Mouse (Mus musculus) MEL (cell line): ENCODE data around the gene Cog4. TPM values are rescaled to one million over a fixed set of nuclear protein-coding genes. Genes with fewer than 3 reads are reported as not detected.
A peak's percentile ranks its signal among the peaks of the same experiment; 100 is the strongest.
"Not testable (repeated sequence)": the region's sequence is repeated elsewhere in the genome, so short reads cannot be mapped to it uniquely, and the experiment has no call there.

ENCODE experiments used
- DNase-seq: peaks from one replicate; pipeline ENCODE4 v3.0.0; 2011; ENCODE audit warnings: low read depth, low spot score
- H3K27ac ChIP-seq: 2 replicates; pipeline ENCODE4 v1.5.1; 2012; ENCODE audit warnings: low read depth, mild to moderate bottlenecking, control low read depth, low read length, moderate library complexity; ENCODE audit not compliant: control insufficient read depth
- H3K27me3 ChIP-seq, 2 experiments: fragments of 150-350 bp in 1 of 2; sonication (generic) in 1 of 2; 2 replicates each; pipeline ENCODE4 v1.6.1; 2012; ENCODE audit warnings: low read length in 2 of 2, mild to moderate bottlenecking in 2 of 2, improper control_type of control experiment in 1 of 2, moderate library complexity in 1 of 2; ENCODE audit not compliant: insufficient read depth in 2 of 2, control insufficient read depth in 1 of 2
- H3K36me3 ChIP-seq, 2 experiments: 2 replicates each; pipeline ENCODE4 v1.6.1; 2012 to 2014; ENCODE audit warnings: low read length in 2 of 2, improper control_type of control experiment in 1 of 2, inconsistent platforms in 1 of 2, mild to moderate bottlenecking in 1 of 2; ENCODE audit not compliant: insufficient read depth in 2 of 2, control insufficient read depth in 1 of 2
- H3K4me1 ChIP-seq, 2 experiments: fragments of 150-350 bp in 1 of 2; sonication (generic) in 1 of 2; 2 replicates each; pipeline ENCODE4 v1.6.1; 2012; ENCODE audit warnings: low read length in 2 of 2, improper control_type of control experiment in 1 of 2, mild to moderate bottlenecking in 1 of 2; ENCODE audit not compliant: insufficient read depth in 2 of 2, control insufficient read depth in 1 of 2
- H3K4me3 ChIP-seq, 2 experiments: fragments of 150-350 bp in 1 of 2; sonication (generic) in 1 of 2; 2 replicates each; pipeline ENCODE4 v1.5.1; 2012; ENCODE audit warnings: low read depth in 2 of 2, low read length in 2 of 2, mild to moderate bottlenecking in 2 of 2, moderate library complexity in 2 of 2, control low read depth in 1 of 2, improper control_type of control experiment in 1 of 2; ENCODE audit not compliant: control insufficient read depth in 1 of 2, insufficient read depth in 1 of 2
- H3K79me2 ChIP-seq: 2 replicates; pipeline ENCODE4 v1.6.1; 2012; ENCODE audit warnings: mild to moderate bottlenecking, low read length, moderate library complexity; ENCODE audit not compliant: control insufficient read depth, poor library complexity, insufficient read depth
- H3K9ac ChIP-seq: 2 replicates; pipeline ENCODE4 v1.6.1; 2012; ENCODE audit warnings: low read depth, mild to moderate bottlenecking, control low read depth, low read length, moderate library complexity; ENCODE audit not compliant: control insufficient read depth, poor library complexity, severe bottlenecking
- H3K9me3 ChIP-seq: fragments of 150-350 bp; sonication (generic); replicated peaks from 2 replicates; pipeline ENCODE4 v1.6.1; 2012; ENCODE audit warnings: mild to moderate bottlenecking, low read length, improper control_type of control experiment, moderate library complexity; ENCODE audit not compliant: insufficient read depth
- CHD1 ChIP-seq: IDR thresholded peaks from 2 replicates; pipeline ENCODE4 v1.6.1; 2012; ENCODE audit warnings: low read depth, mild to moderate bottlenecking, inconsistent platforms, low read length, improper control_type of control experiment
- CHD2 ChIP-seq: IDR thresholded peaks from 2 replicates; pipeline ENCODE4 v1.6.1; 2011; ENCODE audit warnings: low read length, improper control_type of control experiment
- CTCF ChIP-seq, 3 experiments: IDR thresholded peaks in 2 of 3; conservative IDR thresholded peaks in 1 of 3; 2 replicates each; pipeline ENCODE4 v1.5.1; 2011 to 2012; ENCODE audit warnings: low read length in 3 of 3, low read depth in 2 of 3, mild to moderate bottlenecking in 2 of 3, improper control_type of control experiment in 1 of 3, inconsistent platforms in 1 of 3, mixed read lengths in 1 of 3, moderate library complexity in 1 of 3; ENCODE audit not compliant: control insufficient read depth in 1 of 3, insufficient read depth in 1 of 3, poor library complexity in 1 of 3, severe bottlenecking in 1 of 3
- ELF1 ChIP-seq: IDR thresholded peaks from 2 replicates; pipeline ENCODE4 v1.6.1; 2014; ENCODE audit warnings: low read depth, mild to moderate bottlenecking, inconsistent platforms, low read length, improper control_type of control experiment, moderate library complexity
- EP300 ChIP-seq, 2 experiments: IDR thresholded peaks; 2 replicates each; pipeline ENCODE4 v1.6.1; 2011; ENCODE audit warnings: improper control_type of control experiment in 2 of 2, low read length in 2 of 2, low read depth in 1 of 2, mild to moderate bottlenecking in 1 of 2
- GATA1 ChIP-seq: IDR thresholded peaks from 2 replicates; pipeline ENCODE4 v1.6.1; 2011; ENCODE audit warnings: low read depth, low read length, improper control_type of control experiment
- JUND ChIP-seq: IDR thresholded peaks from 2 replicates; pipeline ENCODE4 v1.6.1; 2011; ENCODE audit warnings: low read depth, mild to moderate bottlenecking, improper control_type of control experiment, low read length
- KAT2A ChIP-seq: conservative IDR thresholded peaks from 2 replicates; pipeline ENCODE4 v1.6.1; 2012; ENCODE audit warnings: low read depth, low read length, improper control_type of control experiment, inconsistent platforms
- MAFK ChIP-seq: IDR thresholded peaks from 2 replicates; pipeline ENCODE4 v1.6.1; 2011; ENCODE audit warnings: low read depth, mild to moderate bottlenecking, low read length, improper control_type of control experiment, borderline replicate concordance
- MAZ ChIP-seq: IDR thresholded peaks from 2 replicates; pipeline ENCODE4 v1.6.1; 2012; ENCODE audit warnings: low read depth, mild to moderate bottlenecking, inconsistent platforms, low read length, improper control_type of control experiment
- MEF2A ChIP-seq: IDR thresholded peaks from 2 replicates; pipeline ENCODE4 v1.6.1; 2014; ENCODE audit warnings: low read depth, mild to moderate bottlenecking, inconsistent platforms, low read length, improper control_type of control experiment; ENCODE audit not compliant: poor library complexity, insufficient replicate concordance, severe bottlenecking; ENCODE audit errors: extremely low read depth
- MXI1 ChIP-seq: IDR thresholded peaks from 2 replicates; pipeline ENCODE4 v1.6.1; 2011; ENCODE audit warnings: mild to moderate bottlenecking, low read depth, low read length, improper control_type of control experiment
- MYB ChIP-seq: IDR thresholded peaks from 2 replicates; pipeline ENCODE4 v1.6.1; 2011; ENCODE audit warnings: mild to moderate bottlenecking, low read depth, low read length, improper control_type of control experiment
- MYC ChIP-seq: IDR thresholded peaks from 2 replicates; pipeline ENCODE4 v1.6.1; 2011; ENCODE audit warnings: low read depth, mild to moderate bottlenecking, low read length, improper control_type of control experiment, moderate library complexity
- POLR2A ChIP-seq, 2 experiments: IDR thresholded peaks; 2 replicates each; pipeline ENCODE4 v1.6.1; 2011 to 2012; ENCODE audit warnings: low read length in 2 of 2, mild to moderate bottlenecking in 2 of 2, control low read depth in 1 of 2, improper control_type of control experiment in 1 of 2, low read depth in 1 of 2, moderate library complexity in 1 of 2; ENCODE audit not compliant: control insufficient read depth in 1 of 2, insufficient read depth in 1 of 2, poor library complexity in 1 of 2
- RAD21 ChIP-seq: IDR thresholded peaks from 2 replicates; pipeline ENCODE4 v1.6.1; 2011; ENCODE audit warnings: mild to moderate bottlenecking, low read depth, low read length, improper control_type of control experiment
- RCOR1 ChIP-seq: IDR thresholded peaks from 2 replicates; pipeline ENCODE4 v1.6.1; 2012; ENCODE audit warnings: low read depth, mild to moderate bottlenecking, inconsistent platforms, low read length, improper control_type of control experiment
- SIN3A ChIP-seq: IDR thresholded peaks from 2 replicates; pipeline ENCODE4 v1.6.1; 2012; ENCODE audit warnings: low read length, improper control_type of control experiment, inconsistent platforms
- SMC3 ChIP-seq: IDR thresholded peaks from 2 replicates; pipeline ENCODE4 v1.6.1; 2011; ENCODE audit warnings: low read depth, low read length, improper control_type of control experiment
- TBP ChIP-seq: IDR thresholded peaks from 2 replicates; pipeline ENCODE4 v1.8.0; 2011; ENCODE audit warnings: low read depth, low read length, improper control_type of control experiment
- UBTF ChIP-seq: IDR thresholded peaks from 2 replicates; pipeline ENCODE4 v1.6.1; 2012; ENCODE audit warnings: low read depth, mild to moderate bottlenecking, inconsistent platforms, low read length, improper control_type of control experiment, moderate library complexity, borderline replicate concordance; ENCODE audit not compliant: insufficient read depth
- USF2 ChIP-seq, 2 experiments: IDR thresholded peaks; 2 replicates each; pipeline ENCODE4 v1.6.1; 2011 to 2012; ENCODE audit warnings: improper control_type of control experiment in 2 of 2, low read length in 2 of 2, borderline replicate concordance in 1 of 2, inconsistent platforms in 1 of 2, low read depth in 1 of 2, mild to moderate bottlenecking in 1 of 2; ENCODE audit not compliant: insufficient read depth in 1 of 2
- ZC3H11A ChIP-seq: IDR thresholded peaks from 2 replicates; pipeline ENCODE4 v1.6.1; 2012; ENCODE audit warnings: low read depth, mild to moderate bottlenecking, inconsistent platforms, low read length, improper control_type of control experiment
- ZMIZ1 ChIP-seq: IDR thresholded peaks from 2 replicates; pipeline ENCODE4 v1.6.1; 2012; ENCODE audit warnings: low read depth, mild to moderate bottlenecking, inconsistent platforms, low read length, improper control_type of control experiment, moderate library complexity
- ZNF384 ChIP-seq: IDR thresholded peaks from 2 replicates; pipeline ENCODE4 v1.6.1; 2012; ENCODE audit warnings: low read depth, mild to moderate bottlenecking, inconsistent platforms, low read length, improper control_type of control experiment
- polyA plus RNA-seq, 2 experiments: library from polyadenylated mRNA; stranded (reverse) in 1 of 2; unstranded in 1 of 2; fragments of >175 nt in 1 of 2; fragments of >200 nt in 1 of 2; gene quantifications; 2 replicates each; pipeline versions ENCODE4 v1.2.1 to v1.2.4; 2012; ENCODE audit warnings: low replicate concordance in 2 of 2, low read depth in 1 of 2; ENCODE audit not compliant: insufficient read length in 2 of 2, insufficient read depth in 1 of 2, missing spikeins in 1 of 2
- total RNA-seq: library from RNA; depleted of rRNA; stranded (reverse); fragments of 300-350 nt; gene quantifications from 2 replicates; pipeline ENCODE4 v1.2.3, GENCODE M21; 2012

Gene Cog4
- total and polyA plus RNA-seq, 3 experiments, result 32.1 to 35.3 TPM; not detected in 1

DNA sequence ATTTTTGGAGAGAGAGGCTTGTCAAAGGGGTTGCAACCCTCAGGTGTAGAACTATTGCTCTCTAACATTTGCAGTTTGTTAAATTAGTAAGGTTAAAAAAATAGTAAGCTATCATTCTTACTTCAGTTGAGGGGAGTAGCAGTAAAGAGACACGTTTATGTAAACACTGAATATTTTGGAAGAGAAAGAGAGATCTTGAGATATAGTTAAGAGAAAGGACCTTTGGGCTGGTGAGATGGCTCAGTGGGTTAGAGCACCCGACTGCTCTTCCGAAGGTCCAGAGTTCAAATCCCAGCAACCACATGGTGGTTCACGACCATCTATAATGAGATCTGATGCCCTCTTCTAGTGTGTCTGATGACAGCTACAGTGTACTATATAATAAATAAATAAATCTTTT, 9.7 kb downstream of the Cog4 start:
- not testable (repeated sequence) for H3K4me3 ChIP-seq, H3K4me1 ChIP-seq, H3K79me2 ChIP-seq, H3K27ac ChIP-seq, DNase-seq, H3K9ac ChIP-seq, H3K27me3 ChIP-seq, H3K9me3 ChIP-seq
- H3K36me3 ChIP-seq, result peaks cover 0 to 33% of the 10 kb centered on the region in 2 experiments; a peak in 2 of 4 replicates
- TF ChIP-seq TBP, result peak; percentile 90

DNA sequence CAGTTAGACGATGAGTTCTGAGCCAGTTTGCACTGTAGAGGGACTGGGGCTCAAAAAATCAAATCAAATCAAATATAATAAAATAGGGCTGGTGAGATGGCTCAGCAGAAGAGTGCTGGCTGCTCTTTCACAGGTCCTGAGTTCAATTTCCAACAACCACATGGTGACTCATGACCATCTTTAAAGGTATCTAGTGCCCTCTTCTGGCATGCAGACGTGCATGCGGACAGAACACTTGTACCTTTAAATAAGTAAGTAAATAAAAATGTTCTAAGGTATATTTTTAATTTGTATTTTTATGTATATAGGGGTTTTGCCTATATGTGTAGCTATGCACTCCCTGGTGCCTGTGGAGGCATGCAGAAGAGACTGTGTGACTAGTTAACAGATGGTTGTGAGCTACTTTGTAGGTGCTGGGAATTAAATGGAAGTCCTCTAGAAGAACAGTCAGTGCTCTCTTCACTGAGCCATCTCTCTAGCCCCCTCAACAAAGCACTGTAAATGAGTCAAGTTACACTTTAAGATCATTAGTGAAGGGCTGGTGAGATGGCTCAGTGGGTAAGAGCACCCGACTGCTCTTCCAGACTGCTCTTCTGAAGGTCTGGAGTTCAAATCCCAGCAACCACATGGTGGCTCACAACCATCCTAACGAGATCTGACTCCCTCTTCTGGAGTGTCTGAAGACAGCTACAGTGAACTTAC, 10.5 kb downstream of the Cog4 start:
- no peaks in the 10 kb centered on the region for H3K79me2 ChIP-seq

GRCm38 (mm10) chr8:110859651-110860501, 13.5 kb downstream of the Cog4 start:
- peak; percentile 50 for DNase-seq
- H3K79me2 ChIP-seq, result no peaks in the 10 kb centered on the region
- no peak overlapping the region for H3K27ac ChIP-seq
- no peaks in the 10 kb centered on the region for H3K27me3 ChIP-seq
- no peaks in the 10 kb centered on the region for H3K4me1 ChIP-seq
- H3K9me3 ChIP-seq, result no peaks in the 10 kb centered on the region
- H3K9ac ChIP-seq, result no peak overlapping the region
- no peak overlapping the region for H3K4me3 ChIP-seq
- peaks cover 0 to 26% of the 10 kb centered on the region in 2 experiments; a peak in 2 of 4 replicates for H3K36me3 ChIP-seq
- TF ChIP-seq RCOR1, result no peak
- TF ChIP-seq TBP, result no peak
- TF ChIP-seq ZMIZ1, result no peak
- TF ChIP-seq UBTF, result no peak
- no peak for TF ChIP-seq MYB
- TF ChIP-seq MAZ, result no peak
- TF ChIP-seq EP300 (IDR thresholded peaks at IDR 0.05; ENCODE audit: low read depth in 1 of 2, low read length in 2 of 2), result no peak
- TF ChIP-seq SMC3, result peak; percentile 76
- TF ChIP-seq POLR2A (IDR thresholded peaks at IDR 0.05; ENCODE audit: control insufficient read depth in 1 of 2, insufficient read depth in 1 of 2, low read depth in 1 of 2, low read length in 2 of 2, poor library complexity in 1 of 2), result no peak
- peak; percentile 43; the same call in 1 of the 2 replicates for TF ChIP-seq ZNF384
- no peak for TF ChIP-seq ELF1
- peak; percentile 73 for TF ChIP-seq ZC3H11A
- TF ChIP-seq CHD1, result no peak

More for the DNA sequence above, 10.5 kb downstream of the Cog4 start:
- DNase-seq, result peak; percentile 63
- no peaks in the 10 kb centered on the region for H3K4me1 ChIP-seq
- no peak overlapping the region for H3K9ac ChIP-seq
- H3K9me3 ChIP-seq, result no peaks in the 10 kb centered on the region
- no peak overlapping the region for H3K4me3 ChIP-seq
- H3K27me3 ChIP-seq, result no peaks in the 10 kb centered on the region
- H3K36me3 ChIP-seq, result peaks cover 0 to 36% of the 10 kb centered on the region in 2 experiments; a peak in 2 of 4 replicates
- no peak overlapping the region for H3K27ac ChIP-seq
- peak; percentile 54; the same call in 1 of the 2 replicates for TF ChIP-seq SIN3A
- peak; percentile 43 for TF ChIP-seq ZC3H11A
- TF ChIP-seq MXI1, result 0 out of 2 replicates have a peak, but pooled peaks have one; percentile 19
- no peak for TF ChIP-seq GATA1
- no peak for TF ChIP-seq ELF1
- no peak for TF ChIP-seq ZNF384
- TF ChIP-seq RCOR1, result no peak
- TF ChIP-seq POLR2A (IDR thresholded peaks at IDR 0.05; ENCODE audit: control insufficient read depth in 1 of 2, insufficient read depth in 1 of 2, low read depth in 1 of 2, low read length in 2 of 2, poor library complexity in 1 of 2), result no peak
- TF ChIP-seq ZMIZ1, result no peak
- no peak for TF ChIP-seq KAT2A
- TF ChIP-seq CTCF (IDR thresholded peaks at IDR 0.05 in 2 of 3, conservative IDR thresholded peaks at IDR 0.05 in 1 of 3; ENCODE audit: control insufficient read depth in 1 of 3, insufficient read depth in 1 of 3, low read depth in 2 of 3, low read length in 3 of 3, poor library complexity in 1 of 3, severe bottlenecking in 1 of 3), result peak; percentile 27 to 57 (median 41); a peak in 4 of 6 replicates
- no peak for TF ChIP-seq MEF2A
- no peak for TF ChIP-seq CHD2
- TF ChIP-seq RAD21, result peak; percentile 53
- TF ChIP-seq UBTF, result no peak
- no peak for TF ChIP-seq USF2 (IDR thresholded peaks at IDR 0.05; ENCODE audit: borderline replicate concordance in 1 of 2, insufficient read depth in 1 of 2, low read depth in 1 of 2, low read length in 2 of 2)
- TF ChIP-seq MAFK, result no peak
- TF ChIP-seq MYC, result peak; percentile 83
- TF ChIP-seq SMC3, result peak; percentile 60
- 0 out of 2 replicates have a peak, but pooled peaks have one; percentile 21 for TF ChIP-seq JUND
- TF ChIP-seq TBP, result peak; percentile 94
